Mouse (Mus musculus) liver, adult 2 months (tissue): ENCODE data around the gene Fam90a1a. TPM values are rescaled to one million over a fixed set of nuclear protein-coding genes. Genes with fewer than 3 reads are reported as not detected.

Source experiments
- DNase-seq: peaks from one replicate; pipeline ENCODE4 v3.0.0-alpha.2; 2011; ENCODE audit warnings: low read depth, low spot score; ENCODE audit errors: extremely low read depth
- H3K27ac ChIP-seq: fragments of 200-500 bp; replicated peaks from 2 replicates; pipeline ENCODE4 v1.5.1; 2012; ENCODE audit warnings: low read depth, mild to moderate bottlenecking, control low read depth, inconsistent platforms, low read length; ENCODE audit not compliant: insufficient read depth
- H3K27me3 ChIP-seq: fragments of 200-500 bp; 2 replicates; pipeline ENCODE4 v1.6.1; 2012; ENCODE audit warnings: mild to moderate bottlenecking, moderate library complexity, low read length, inconsistent platforms; ENCODE audit not compliant: control insufficient read depth, insufficient read depth
- H3K36me3 ChIP-seq: fragments of 200-500 bp; 2 replicates; pipeline ENCODE4 v1.6.1; 2012; ENCODE audit warnings: low read length, inconsistent platforms; ENCODE audit not compliant: control insufficient read depth, insufficient read depth
- H3K4me1 ChIP-seq: fragments of 200-500 bp; 2 replicates; pipeline ENCODE4 v1.6.1; 2011; ENCODE audit warnings: low read length; ENCODE audit not compliant: control insufficient read depth, insufficient read depth
- H3K4me3 ChIP-seq: fragments of 200-500 bp; 2 replicates; pipeline ENCODE4 v1.5.1; 2011; ENCODE audit warnings: low read depth, mild to moderate bottlenecking, control low read depth, low read length, moderate library complexity; ENCODE audit not compliant: insufficient read depth
- H3K79me2 ChIP-seq: fragments of 200-500 bp; 2 replicates; pipeline ENCODE4 v1.6.1; 2012; ENCODE audit warnings: inconsistent platforms, mild to moderate bottlenecking, low read length, moderate library complexity; ENCODE audit not compliant: control insufficient read depth, insufficient read depth
- H3K9ac ChIP-seq: fragments of 200-500 bp; 2 replicates; pipeline ENCODE4 v1.6.1; 2012; ENCODE audit warnings: low read depth, mild to moderate bottlenecking, control low read depth, inconsistent platforms, low read length
- CTCF ChIP-seq: fragments of 200-500 bp; IDR thresholded peaks from 2 replicates; pipeline ENCODE4 v1.5.1; 2011; ENCODE audit warnings: low read depth, low read length, control low read depth
- POLR2A ChIP-seq: fragments of 200-500 bp; IDR thresholded peaks from 2 replicates; pipeline ENCODE4 v1.6.1; 2011; ENCODE audit warnings: low read length, control low read depth; ENCODE audit not compliant: insufficient read depth; ENCODE audit errors: extremely low read depth
- WGBS: fragments of 180-500 bp; shearing (Covaris S2); methylation state at CpG from one replicate; pipeline ENCODE4 v1.1.7; 2018; 5-methylcytosine and 5-hydroxymethylcytosine counted together
- polyA plus RNA-seq: library from polyadenylated mRNA; depleted of rRNA; stranded (reverse); fragments of >200 nt; gene quantifications from 2 replicates; pipeline ENCODE4 v1.2.3, GENCODE M21; 2012; rRNA removed
- total RNA-seq: library from RNA; depleted of rRNA; stranded (reverse); fragments of >200 nt; gene quantifications from 2 replicates; pipeline ENCODE4 v1.2.3, GENCODE M21; 2014; rRNA removed

The Fam90a1a gene
- total and polyA plus RNA-seq, 2 experiments: not detected

DNA sequence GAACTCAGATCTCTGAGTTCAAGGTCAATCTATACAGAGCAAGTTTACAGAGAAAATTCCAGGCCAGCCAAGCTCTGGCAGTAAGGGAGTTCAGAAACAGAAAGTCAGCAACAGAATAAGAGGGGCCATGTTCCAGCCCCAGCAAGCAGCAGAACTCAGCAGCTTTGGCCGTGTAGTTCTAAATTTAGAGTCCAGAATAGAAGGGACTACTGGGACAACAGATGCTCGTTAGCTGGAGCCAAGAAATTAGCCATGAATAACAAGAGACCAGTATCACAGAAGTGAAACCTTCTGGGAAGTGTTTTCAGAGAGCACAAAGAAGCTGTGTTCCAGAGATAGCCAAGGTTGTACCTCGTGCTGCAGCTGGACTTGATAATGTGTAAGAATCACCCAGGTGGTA lies 50.9 kb downstream of the Fam90a1a start:
- Histone ChIP-seq H3K36me3 (peaks cover 34% of the 10 kb centered on the region), H3K4me3 (no peak overlapping the region), H3K9ac (no peak overlapping the region), H3K27me3 (no peaks in the 10 kb centered on the region), H3K79me2 (no peaks in the 10 kb centered on the region), H3K27ac (no peak overlapping the region), H3K4me1 (no peaks in the 10 kb centered on the region)
- no peak for TF ChIP-seq POLR2A
- no peak for DNase-seq
- WGBS: 73% methylated on average over 3 of the region's 3 CpGs

DNA sequence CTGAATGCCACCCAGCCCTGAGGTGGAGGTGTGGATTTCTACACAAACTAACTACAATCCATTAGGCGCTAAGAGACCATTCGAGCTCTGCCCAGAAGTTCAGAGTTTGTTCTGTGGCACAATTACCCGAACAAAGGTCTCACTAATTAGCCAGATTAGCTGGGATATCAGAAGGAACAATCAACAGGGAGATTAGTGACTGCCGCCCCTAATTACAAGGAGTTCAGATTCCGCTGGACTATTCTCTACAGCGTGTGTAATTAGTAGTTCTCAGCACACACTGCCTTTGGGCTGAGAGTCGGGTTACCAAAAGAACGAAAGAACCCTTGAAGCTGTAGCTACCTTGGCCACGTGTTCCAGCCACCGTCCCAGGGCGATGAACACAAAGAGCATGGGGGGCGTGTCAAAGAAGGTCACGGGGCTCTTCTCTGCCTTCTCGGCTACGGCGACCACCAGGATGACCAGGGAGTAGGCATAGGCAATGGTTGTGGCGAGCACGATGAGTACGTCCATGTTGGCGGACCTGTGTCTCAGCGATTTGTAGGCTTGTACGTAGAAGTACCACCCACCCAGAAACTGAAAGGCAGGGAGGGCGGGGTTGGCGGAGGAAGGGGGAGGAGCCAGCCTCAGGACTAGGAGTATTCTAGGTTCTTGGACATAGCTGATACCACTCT lies 54.7 kb downstream of the Fam90a1a start:
- no peak overlapping the region for H3K9ac ChIP-seq
- no peaks in the 10 kb centered on the region for H3K27me3 ChIP-seq
- 83% methylated on average over 24 of the region's 24 CpGs for WGBS
- no peak overlapping the region; the same call in 1 of the 2 replicates for H3K4me3 ChIP-seq
- H3K4me1 ChIP-seq: no peaks in the 10 kb centered on the region
- H3K36me3 ChIP-seq: peaks cover 32% of the 10 kb centered on the region
- no peaks in the 10 kb centered on the region for H3K79me2 ChIP-seq
- no peak overlapping the region for H3K27ac ChIP-seq
- DNase-seq: no peak
- TF ChIP-seq POLR2A (no peak), CTCF (no peak)

Other genes with a start within 250 kb of the Fam90a1a start
- gene Defa24, start 224.2 kb upstream of the Fam90a1a start, total RNA-seq: not detected in 2 replicates
- gene Defa24, start 224.2 kb upstream of the Fam90a1a start, polyA plus RNA-seq: not detected in 2 replicates
- gene Defb50, start 135.2 kb upstream of the Fam90a1a start, total RNA-seq: not detected in 2 replicates
- gene Defb50, start 135.2 kb upstream of the Fam90a1a start, polyA plus RNA-seq: not detected in 2 replicates
- gene Defb2, start 118.8 kb upstream of the Fam90a1a start, total RNA-seq: not detected in 2 replicates
- gene Defb2, start 118.8 kb upstream of the Fam90a1a start, polyA plus RNA-seq: not detected in 2 replicates
- not detected in 2 replicates for gene Defb10, start 99.8 kb upstream of the Fam90a1a start, total RNA-seq
- gene Defb10, start 99.8 kb upstream of the Fam90a1a start, polyA plus RNA-seq: not detected in 2 replicates
- not detected in 2 replicates for gene Defb9, start 73.3 kb upstream of the Fam90a1a start, total RNA-seq
- not detected in 2 replicates for gene Defb9, start 73.3 kb upstream of the Fam90a1a start, polyA plus RNA-seq
- gene Defb11, start 52.3 kb upstream of the Fam90a1a start, total RNA-seq: not detected in 2 replicates
- not detected in 2 replicates for gene Defb11, start 52.3 kb upstream of the Fam90a1a start, polyA plus RNA-seq
- gene Defb15, start 26.0 kb upstream of the Fam90a1a start, total RNA-seq: not detected in 2 replicates
- not detected in 2 replicates for gene Defb15, start 26.0 kb upstream of the Fam90a1a start, polyA plus RNA-seq
- gene Defb35, start 20.4 kb upstream of the Fam90a1a start, total RNA-seq: not detected in 2 replicates
- gene Defb35, start 20.4 kb upstream of the Fam90a1a start, polyA plus RNA-seq: not detected in 2 replicates
- gene Defb13, start 12.0 kb upstream of the Fam90a1a start, total RNA-seq: not detected in 2 replicates
- gene Defb13, start 12.0 kb upstream of the Fam90a1a start, polyA plus RNA-seq: not detected in 2 replicates
- not detected in 2 replicates for gene Ccdc70, start 11.1 kb downstream of the Fam90a1a start, total RNA-seq
- gene Ccdc70, start 11.1 kb downstream of the Fam90a1a start, polyA plus RNA-seq: not detected in 2 replicates
- gene Atp7b, start 101.6 kb downstream of the Fam90a1a start, total RNA-seq: 9.8 and 14.5 TPM in 2 replicates
- 10.7 and 12.5 TPM in 2 replicates for gene Atp7b, start 101.6 kb downstream of the Fam90a1a start, polyA plus RNA-seq
- gene Alg11, start 102.0 kb downstream of the Fam90a1a start, total RNA-seq: 15.2 and 22.2 TPM in 2 replicates
- gene Alg11, start 102.0 kb downstream of the Fam90a1a start, polyA plus RNA-seq: 4.8 and 11.6 TPM in 2 replicates
- gene Nek5, start 166.3 kb downstream of the Fam90a1a start, total RNA-seq: 0.20 and 0.28 TPM in 2 replicates
- 0.04 and 0.10 TPM in 2 replicates for gene Nek5, start 166.3 kb downstream of the Fam90a1a start, polyA plus RNA-seq
- 1.1 and 1.5 TPM in 2 replicates for gene Nek3, start 207.7 kb downstream of the Fam90a1a start, total RNA-seq
- gene Nek3, start 207.7 kb downstream of the Fam90a1a start, polyA plus RNA-seq: 0.56 and 0.71 TPM in 2 replicates
- 0.65 and 1.7 TPM in 2 replicates for gene Ckap2, start 227.1 kb downstream of the Fam90a1a start, total RNA-seq
- gene Ckap2, start 227.1 kb downstream of the Fam90a1a start, polyA plus RNA-seq: 0.10 and 0.18 TPM in 2 replicates
- gene Vps36, start 234.1 kb downstream of the Fam90a1a start, total RNA-seq: 11.2 and 14.4 TPM in 2 replicates
- 7.0 and 7.8 TPM in 2 replicates for gene Vps36, start 234.1 kb downstream of the Fam90a1a start, polyA plus RNA-seq